Mouse (Mus musculus) brain, adult 2 months (tissue): ENCODE measurements at regions not wholly inside any gene's neighbourhood (a gene's known extent, or its start where the extent isn't known, plus 50 kb on each side); places are given as distances from the start of the nearest gene placed in this dataset.
A peak's percentile ranks its signal among the peaks of the same experiment; 100 is the strongest.

Source experiments
- DNase-seq: peaks from one replicate; pipeline ENCODE4 v3.0.0; 2011; ENCODE audit warnings: low read depth, low spot score

- no peak for DNase-seq
Measured at GRCm38 (mm10) chr5:43047316-43047715, 185.7 kb upstream of the Cpeb2 start.

GRCm38 (mm10) chr5:43048196-43049050 lies 184.5 kb upstream of the Cpeb2 start:
- DNase-seq = peak; percentile 93

- DNase-seq = no peak
Measured at GRCm38 (mm10) chr5:43049381-43050301, 183.3 kb upstream of the Cpeb2 start.

- peak; percentile 94 for DNase-seq
Measured at GRCm38 (mm10) chr5:43050961-43051517, 181.9 kb upstream of the Cpeb2 start.

GRCm38 (mm10) chr5:43052668-43053067 lies 180.3 kb upstream of the Cpeb2 start:
- DNase-seq = no peak

- DNase-seq = no peak
Measured at GRCm38 (mm10) chr5:43054586-43054985, 178.4 kb upstream of the Cpeb2 start.

- DNase-seq = peak; percentile 63
Measured at GRCm38 (mm10) chr5:43055111-43055710, 177.8 kb upstream of the Cpeb2 start.

- DNase-seq = no peak
Measured at GRCm38 (mm10) chr5:43056486-43056885, 176.5 kb upstream of the Cpeb2 start.

GRCm38 (mm10) chr5:43061243-43061642 lies 171.7 kb upstream of the Cpeb2 start:
- no peak for DNase-seq

GRCm38 (mm10) chr5:43061797-43062391 lies 171.1 kb upstream of the Cpeb2 start:
- no peak for DNase-seq

GRCm38 (mm10) chr5:43062499-43062898 lies 170.5 kb upstream of the Cpeb2 start:
- DNase-seq = no peak

- no peak for DNase-seq
Measured at GRCm38 (mm10) chr5:43063386-43063785, 169.6 kb upstream of the Cpeb2 start.

- DNase-seq = no peak
Measured at GRCm38 (mm10) chr5:43071541-43071940, 161.4 kb upstream of the Cpeb2 start.

GRCm38 (mm10) chr5:43072340-43072739 lies 160.6 kb upstream of the Cpeb2 start:
- DNase-seq = no peak

- DNase-seq = no peak
Measured at GRCm38 (mm10) chr5:43074536-43074935, 158.4 kb upstream of the Cpeb2 start.

- no peak for DNase-seq
Measured at GRCm38 (mm10) chr5:43080252-43080651, 152.7 kb upstream of the Cpeb2 start.

GRCm38 (mm10) chr5:43081561-43082534 lies 151.1 kb upstream of the Cpeb2 start:
- DNase-seq = no peak

GRCm38 (mm10) chr5:43087077-43087476 lies 145.9 kb upstream of the Cpeb2 start:
- DNase-seq = no peak

GRCm38 (mm10) chr5:43087907-43088387 lies 145.0 kb upstream of the Cpeb2 start:
- peak; percentile 48 for DNase-seq
